Mouse (Mus musculus) lung, postnatal 0 days (tissue): ENCODE measurements around the gene Pafah1b1.

Source experiments
- CTCF ChIP-seq: IDR thresholded peaks from 2 replicates; pipeline ENCODE4 v1.5.1; 2016; ENCODE audit warnings: antibody characterized with exemption, mild to moderate bottlenecking
- EP300 ChIP-seq: IDR thresholded peaks from 2 replicates; pipeline ENCODE4 v1.6.1; 2016; ENCODE audit warnings: antibody characterized with exemption, mild to moderate bottlenecking, control low read depth

DNA sequence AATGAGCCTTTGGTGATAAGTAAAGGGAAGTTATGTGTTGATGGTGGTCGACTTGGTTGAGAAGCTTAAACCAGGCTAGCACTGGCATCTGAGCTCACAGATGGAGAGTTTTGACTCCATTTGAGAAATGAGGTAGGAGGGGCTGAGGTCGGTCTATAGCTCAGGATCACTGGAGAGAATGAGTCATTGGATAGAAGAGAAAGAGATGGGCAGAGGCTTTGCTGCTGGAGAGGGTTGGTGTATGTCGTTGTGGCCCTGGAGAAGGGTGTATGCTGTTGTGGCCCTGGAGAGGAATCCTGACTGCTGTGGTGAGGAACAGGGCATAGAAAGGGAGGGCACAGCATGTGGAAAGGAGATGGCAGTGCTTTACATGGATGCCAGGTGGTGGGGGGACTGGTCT is 68.5 kb downstream of the Pafah1b1 start:
- no peak for TF ChIP-seq CTCF
- no peak for TF ChIP-seq EP300
